Mouse (Mus musculus) thymus, postnatal 25 days (tissue): Measurements from ENCODE around the gene Klhl30.
A peak's percentile ranks its signal among the peaks of the same experiment; 100 is the strongest.

Experiments used
- DNase-seq: peaks from one replicate; pipeline ENCODE4 v3.0.0; 2022

The Klhl30 gene

GRCm38 (mm10) chr1:91350841-91351240 is at the start of gene Klhl30:
TSS of gene Klhl30 (plus strand) at chr1:91351016.
- no peak for DNase-seq

DNA sequence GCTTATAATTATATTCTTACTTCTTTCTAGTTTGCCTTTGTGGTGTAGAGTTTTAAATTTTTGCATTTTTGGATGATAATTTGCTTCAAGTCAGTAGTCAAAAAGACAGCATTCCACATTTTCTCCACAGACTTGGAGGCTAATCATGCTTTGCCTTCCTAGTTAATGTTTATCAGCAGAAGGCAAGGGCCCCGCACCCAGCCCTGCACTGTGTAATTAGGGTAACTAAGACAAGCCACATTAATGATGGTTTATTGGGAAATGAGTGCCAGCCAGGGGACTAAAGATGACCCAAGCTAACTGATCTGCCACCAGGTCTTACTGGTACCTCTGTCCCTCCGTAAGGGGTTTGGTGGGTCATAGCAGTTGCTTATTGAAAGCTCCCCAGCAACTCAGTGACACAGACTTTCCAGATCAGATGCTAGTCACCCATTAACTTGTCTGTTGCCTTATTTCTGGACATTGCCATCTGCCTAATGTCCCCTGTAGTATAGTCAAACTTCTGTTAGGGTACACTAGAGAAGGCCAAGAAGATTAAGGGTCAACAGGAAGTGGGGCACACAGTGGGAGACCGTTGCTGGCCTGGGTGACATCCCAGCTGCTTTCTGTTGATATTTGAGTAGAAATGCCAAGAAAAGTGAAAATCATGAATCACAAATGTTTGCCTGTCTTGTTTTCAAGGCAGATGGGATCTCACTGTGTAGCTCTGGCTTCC is 49.5 kb upstream of the Klhl30 start:
- no peak for DNase-seq

DNA sequence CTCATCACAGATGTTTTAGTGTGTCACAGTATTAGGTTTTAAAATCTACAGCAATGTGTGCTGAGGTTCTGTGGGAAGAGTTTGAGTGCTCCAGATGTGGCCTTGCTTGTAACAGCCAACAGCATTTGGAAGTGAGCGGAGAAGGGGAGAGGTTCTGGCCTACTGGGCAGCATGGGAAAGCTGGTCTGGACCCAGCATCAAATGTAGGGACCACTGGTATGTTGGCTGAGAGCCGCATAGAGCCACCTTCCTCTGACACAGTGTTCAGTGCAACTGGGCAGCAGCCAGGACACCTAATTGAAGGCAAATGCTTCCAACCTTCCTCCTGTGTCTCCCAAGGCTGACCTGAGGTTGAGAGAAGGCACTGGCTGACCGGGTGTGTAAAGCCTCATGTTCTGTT is 48.8 kb upstream of the Klhl30 start:
- no peak for DNase-seq

DNA sequence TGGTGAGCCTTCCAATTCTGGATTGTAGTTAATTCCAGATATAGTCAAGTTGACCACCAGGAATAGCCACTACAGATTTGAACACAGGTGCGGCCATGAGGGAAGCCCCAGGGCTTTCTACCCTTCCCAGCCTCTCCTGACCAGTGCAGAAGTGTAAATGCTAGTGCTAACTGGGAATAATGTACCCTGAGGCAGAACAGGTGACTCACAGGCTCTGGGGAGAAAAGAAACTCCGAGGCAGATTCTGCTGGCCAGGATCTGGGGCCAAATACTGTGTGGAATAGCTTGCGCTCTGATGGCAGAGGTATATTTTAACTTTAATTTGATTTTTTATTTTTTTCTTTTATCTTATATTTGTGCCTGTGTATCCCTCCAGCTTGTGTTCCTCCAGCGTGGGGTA is 46.2 kb upstream of the Klhl30 start:
- no peak for DNase-seq

DNA sequence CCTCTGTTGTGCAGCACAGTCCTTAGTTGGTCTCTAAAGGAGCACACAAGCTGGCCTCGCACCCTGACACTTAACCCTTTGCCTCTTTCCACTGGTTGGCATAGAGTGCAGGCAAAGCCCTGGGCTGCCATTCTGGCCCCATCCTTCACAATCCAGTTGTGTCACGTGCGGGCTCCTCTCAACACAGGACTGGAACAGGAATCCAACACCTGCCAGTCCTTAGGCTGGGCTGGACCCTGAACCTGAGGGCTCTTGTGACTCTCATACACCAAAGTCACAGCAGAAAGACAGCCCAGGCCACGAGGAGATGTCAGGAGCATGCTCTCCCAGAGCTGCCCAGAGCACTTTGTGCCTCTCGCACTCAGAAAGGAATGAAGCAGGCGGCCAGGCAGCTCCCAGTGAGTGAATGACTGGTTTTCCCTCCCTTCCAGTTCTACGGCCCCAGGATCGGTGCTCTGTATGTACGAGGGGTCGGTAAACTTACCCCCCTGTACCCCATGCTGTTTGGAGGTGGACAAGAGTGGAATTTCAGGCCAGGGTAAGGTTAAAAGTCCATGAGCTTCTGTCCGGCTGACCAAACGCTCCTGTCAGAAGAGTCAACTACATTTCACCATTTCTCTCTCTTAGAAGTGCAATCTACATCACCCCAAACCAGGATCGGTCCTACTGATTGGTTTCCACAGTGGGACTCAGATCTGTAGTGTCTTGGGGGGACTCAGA is 41.3 kb upstream of the Klhl30 start:
- no peak for DNase-seq

DNA sequence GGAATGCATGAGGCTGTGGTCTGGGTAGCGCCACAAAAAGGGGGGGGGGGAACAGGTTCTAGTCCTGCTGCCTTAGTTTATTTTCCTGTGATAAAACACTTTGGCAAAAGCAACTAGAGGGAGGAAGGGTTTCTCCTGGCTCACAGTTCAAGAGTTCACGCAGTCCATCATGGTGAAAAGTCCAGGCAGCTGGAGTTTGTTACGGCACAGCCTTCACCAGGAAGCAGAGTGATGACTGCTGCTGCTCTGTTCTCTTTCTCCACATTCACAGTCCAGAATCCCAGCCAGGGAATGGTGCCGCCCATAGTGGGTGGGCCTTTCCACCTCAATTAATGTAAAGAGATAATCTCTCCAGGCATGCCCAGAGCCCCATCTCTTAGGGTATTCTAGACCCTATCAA is 38.5 kb upstream of the Klhl30 start:
- no peak for DNase-seq

DNA sequence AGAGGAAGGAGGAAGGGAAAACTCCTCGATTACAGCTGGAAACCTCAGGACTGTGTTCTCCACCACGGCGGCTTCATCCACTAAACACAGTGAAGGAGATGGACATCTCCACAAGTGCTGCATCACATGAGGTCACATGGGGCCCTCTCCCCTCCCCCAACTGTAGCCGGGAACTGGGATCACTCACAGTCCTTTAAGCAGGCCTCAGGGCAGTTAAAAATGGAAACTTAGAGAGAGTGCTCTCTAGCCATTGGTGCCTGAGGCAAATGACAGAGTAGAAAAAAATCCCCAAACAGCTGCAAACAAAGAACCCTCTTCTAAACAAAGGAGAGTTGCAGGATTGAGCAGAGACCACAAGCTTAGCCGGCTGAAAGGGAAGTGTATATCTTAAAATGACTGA is 37.6 kb upstream of the Klhl30 start:
- DNase-seq: no peak

DNA sequence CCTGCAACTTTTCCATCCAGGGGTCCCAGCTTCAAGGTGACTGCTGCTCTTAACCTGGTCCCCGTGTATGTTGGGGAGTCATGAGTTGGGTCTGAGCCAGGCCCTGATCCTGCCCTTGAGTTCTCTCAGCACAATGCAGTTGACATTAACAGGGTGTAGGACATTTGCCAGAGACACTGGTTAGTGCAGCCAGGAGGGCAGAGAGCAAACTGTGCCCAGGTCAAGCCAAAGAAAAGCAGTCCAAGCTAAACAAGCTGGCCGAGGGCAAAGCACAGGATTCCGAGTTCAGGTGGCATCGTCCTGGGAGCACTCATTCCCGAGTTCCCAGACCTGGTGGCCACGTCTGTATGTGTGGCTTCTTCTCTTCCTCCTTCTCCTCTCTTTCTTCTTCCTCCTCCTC is 33.2 kb upstream of the Klhl30 start:
- no peak for DNase-seq

DNA sequence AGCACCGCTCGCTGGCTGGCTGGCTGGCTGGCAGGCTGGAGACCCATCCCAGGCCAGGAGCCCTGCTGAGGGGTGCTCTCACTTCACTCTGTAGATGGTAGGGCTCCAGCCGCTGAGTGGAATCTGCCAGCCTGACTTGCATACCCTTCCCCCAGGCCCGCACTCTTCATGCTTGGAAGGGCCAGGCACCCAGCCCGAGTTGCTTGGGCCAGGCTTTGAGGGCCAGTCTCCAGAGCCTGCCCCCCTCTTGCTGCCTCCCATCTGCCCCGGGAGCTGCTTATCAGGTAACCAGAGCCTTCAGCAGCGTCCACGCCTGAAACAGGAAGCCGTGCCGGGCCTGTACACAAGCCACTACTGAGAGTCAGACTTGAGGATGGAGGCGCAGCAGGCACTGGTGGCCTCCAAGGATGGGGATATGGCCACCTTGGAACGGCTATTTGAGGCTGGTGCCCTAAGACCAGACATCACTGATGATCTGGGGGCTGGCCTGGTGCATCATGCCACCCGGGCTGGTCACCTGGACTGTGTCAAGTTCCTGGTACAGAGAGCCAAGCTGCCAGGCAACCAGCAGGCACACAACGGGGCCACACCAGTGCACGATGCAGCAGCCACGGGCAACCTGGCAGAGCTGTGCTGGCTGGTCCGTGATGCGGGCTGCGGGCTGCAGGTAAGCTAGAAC is 28.9 kb upstream of the Klhl30 start, which contains the start of gene Espnl:
Gene Espnl, plus strand, starts transcription at position 316 of the 679 bp plus-strand sequence.
- no peak for DNase-seq

DNA sequence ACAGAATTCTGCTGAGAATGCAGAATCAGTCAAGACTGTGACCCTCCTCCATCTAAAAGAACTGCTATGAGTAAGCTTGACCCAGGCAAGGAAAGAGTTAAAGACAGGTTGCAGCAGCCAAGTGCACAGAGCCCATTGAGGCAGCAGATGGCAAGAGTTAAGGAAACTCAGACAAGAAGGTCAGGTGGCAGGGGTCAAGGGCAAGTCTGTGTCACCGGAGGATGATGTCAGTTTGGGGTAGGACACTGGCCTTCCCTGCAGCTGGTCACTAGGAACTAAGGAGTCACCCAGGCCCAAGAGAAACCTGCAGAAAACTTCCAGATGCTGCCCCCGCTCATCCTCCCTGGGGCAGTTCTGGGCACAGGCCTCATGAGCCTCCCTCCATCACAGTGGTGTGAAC is 26.2 kb upstream of the Klhl30 start:
- no peak for DNase-seq

- DNase-seq: no peak
Measured at GRCm38 (mm10) chr1:91325488-91326042, 25.3 kb upstream of the Klhl30 start.

DNA sequence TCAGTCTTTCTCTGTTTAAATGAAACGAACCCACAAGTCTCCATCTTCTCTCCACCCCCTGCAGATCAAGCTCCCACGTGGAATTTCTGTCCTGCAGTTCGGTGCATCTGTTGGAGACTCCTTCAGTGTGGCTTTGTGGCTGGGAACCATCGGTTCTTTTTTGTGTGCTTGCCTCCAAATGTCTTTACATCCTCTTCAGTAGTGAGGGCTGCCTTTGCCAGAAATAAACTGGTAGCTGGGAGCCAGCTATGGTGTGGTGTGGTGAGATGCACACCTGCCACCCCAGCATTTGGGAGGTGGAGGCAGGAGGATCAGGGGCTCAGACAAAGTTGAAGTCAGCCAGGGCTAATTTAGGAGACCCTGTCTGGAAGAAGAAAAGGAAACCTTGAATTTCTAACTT is 18.7 kb upstream of the Klhl30 start:
- no peak for DNase-seq

DNA sequence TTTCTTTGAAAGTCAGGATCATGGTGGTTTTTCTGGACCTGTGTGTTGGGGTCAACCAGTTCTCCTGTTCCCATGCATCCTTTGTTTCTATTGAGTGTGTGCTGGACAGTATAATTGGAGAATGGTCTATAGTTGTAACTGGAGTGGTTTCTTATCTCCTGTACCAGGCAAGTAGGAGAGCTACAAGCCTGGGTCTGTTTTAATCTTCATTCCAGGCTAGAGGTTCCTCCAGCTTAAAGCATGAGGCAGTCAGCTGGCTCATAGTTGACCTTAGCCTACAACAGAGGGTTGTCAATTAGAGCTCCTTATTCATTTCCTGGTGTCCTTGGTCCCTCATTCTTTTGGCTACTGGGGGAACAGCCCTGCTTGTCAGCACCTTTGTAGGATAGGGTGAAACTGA is 17.2 kb upstream of the Klhl30 start:
- DNase-seq: no peak

DNA sequence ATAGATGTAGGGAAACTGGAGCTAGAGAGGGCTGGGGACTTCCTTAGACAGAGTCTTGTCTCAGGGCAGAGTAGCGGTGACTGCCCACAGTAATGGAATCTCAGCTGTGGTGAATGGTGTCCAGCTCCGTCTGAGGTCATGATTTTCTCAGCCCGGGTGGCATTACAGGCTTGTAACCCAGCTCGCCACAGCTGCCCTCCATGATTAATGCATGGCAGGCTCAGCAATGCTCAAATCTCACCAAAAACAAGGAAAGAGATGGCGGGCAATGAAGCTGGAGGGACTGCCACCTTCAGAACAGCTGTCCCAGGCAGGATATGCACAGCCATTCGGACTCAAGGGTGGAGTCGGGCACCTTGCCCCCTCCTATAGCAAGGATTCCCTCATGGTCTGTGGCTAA is 13.5 kb upstream of the Klhl30 start:
- no peak for DNase-seq

GRCm38 (mm10) chr1:91344001-91344400 is 6.8 kb upstream of the Klhl30 start:
- DNase-seq: no peak

- no peak for DNase-seq
Measured at GRCm38 (mm10) chr1:91344921-91345685, 5.7 kb upstream of the Klhl30 start.

- peak; percentile 68 for DNase-seq
Measured at GRCm38 (mm10) chr1:91346892-91347291, 3.9 kb upstream of the Klhl30 start.

DNA sequence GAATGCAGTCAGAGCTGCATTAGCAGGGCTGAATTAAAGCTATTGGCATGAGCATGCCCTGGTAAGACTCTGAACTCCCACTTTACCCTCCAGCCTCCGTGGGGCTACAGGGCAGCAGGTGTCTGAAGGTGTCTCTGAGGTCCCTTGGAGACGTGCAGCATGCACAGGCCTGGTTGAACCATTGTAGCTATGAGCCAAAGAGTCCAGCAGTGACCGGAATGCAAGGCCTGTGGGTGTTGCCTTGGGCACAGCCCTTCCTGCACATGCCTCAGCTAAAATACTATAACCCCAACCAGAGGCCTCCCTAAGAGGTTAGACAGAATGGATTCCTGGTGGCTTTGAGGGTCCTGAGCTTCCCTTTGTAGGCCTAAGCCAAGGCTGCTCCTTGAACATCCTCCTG is 433 bp downstream of the Klhl30 start:
- DNase-seq: no peak

DNA sequence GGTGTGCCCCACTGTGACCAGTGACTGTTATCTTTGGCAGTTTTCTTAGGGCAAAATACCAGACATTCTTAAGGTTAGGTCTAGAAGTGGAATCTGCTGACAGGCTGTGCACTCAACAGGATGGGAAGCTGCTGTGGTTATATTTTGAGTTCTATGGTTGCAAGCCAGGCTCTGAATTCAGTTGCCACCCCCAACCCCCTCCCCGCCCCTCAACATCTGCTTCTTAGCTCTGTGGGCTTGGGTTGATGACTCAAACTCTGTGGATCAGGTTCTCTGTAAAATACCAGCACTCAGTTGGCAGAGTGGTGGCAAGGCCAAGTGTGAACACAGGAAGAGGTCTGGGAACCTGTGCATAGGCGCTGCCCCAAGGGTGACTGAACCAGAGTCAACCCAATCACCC is 1.5 kb downstream of the Klhl30 start:
- no peak for DNase-seq

DNA sequence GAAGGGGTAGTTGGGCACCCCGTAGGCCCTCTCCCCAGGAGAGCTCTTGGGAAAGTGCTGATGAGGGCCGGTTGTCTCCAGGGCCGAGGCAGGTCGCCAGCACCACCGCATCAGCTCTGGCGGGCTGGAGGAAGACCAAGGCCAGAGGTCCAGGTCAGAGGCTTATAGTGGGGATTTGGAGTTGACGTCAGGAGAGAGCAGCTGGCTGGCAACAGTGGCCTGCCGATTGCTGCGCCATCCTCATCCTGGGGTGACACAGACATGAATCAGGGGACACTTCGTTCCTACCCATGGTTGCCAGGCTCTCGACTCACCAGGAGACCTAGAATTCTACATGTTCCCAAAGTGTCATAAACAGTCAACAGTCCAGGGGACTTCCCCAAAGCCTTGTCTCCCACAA is 5.3 kb downstream of the Klhl30 start:
- no peak for DNase-seq

GRCm38 (mm10) chr1:91362113-91362512 is 11.3 kb downstream of the Klhl30 start:
- DNase-seq: no peak

DNA sequence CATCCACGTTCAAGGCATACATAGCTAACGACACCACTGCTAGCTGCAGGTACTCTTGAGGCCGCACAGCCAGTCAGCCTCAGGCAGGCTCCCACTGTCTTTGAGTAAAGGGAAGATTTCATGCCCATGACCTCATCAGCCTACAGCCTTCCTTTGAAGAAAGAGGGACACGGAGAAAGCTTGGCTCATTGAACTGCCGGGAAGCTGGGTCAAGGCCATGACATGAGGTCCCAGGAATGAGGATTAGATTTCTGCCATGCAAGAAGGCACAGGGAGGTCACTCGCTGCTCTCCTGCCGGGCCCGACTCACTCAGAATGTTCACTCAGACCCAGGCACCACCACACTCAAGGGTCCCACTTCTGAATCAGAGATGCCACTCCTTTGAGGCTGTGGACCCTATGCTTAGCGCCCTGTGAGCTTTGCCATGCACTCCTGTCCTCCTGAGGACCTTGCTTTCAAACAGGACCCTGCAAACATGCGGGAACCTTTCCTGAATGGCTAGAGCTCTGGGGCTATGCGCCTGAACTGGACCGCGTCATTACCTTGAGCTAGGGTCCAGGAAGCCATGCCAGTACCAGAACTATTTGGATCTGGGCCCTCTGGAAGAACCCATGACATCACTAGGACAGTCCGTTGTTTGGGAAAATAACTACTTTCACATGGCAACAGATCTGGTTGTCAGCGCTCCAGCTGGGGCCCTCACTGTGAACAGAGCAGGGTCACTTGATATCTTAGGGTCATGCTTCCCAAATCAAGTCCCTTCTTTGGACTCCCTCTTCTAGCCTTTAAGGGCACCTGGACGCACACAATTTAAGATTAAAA is 14.2 kb downstream of the Klhl30 start:
- DNase-seq: no peak
